Mouse (Mus musculus) lung, postnatal 0 days (tissue): ENCODE measurements at regions not wholly inside any gene's neighbourhood (a gene's known extent, or its start where the extent isn't known, plus 50 kb on each side); places are given as distances from the start of the nearest gene placed in this dataset.

Source experiments
- CTCF ChIP-seq: IDR thresholded peaks from 2 replicates; pipeline ENCODE4 v1.5.1; 2016; ENCODE audit warnings: antibody characterized with exemption, mild to moderate bottlenecking
- EP300 ChIP-seq: IDR thresholded peaks from 2 replicates; pipeline ENCODE4 v1.6.1; 2016; ENCODE audit warnings: antibody characterized with exemption, mild to moderate bottlenecking, control low read depth

GRCm38 (mm10) chr2:74981856-74982255 is 156.3 kb downstream of the Mtx2 start:
- TF ChIP-seq CTCF (no peak), EP300 (no peak)
